Mouse (Mus musculus) ES-Bruce4 (cell line): Measurements from ENCODE around the gene Khdc1a.

Experiments
- EP300 ChIP-seq: IDR thresholded peaks from 2 replicates; pipeline ENCODE4 v1.6.1; 2011; ENCODE audit warnings: low read depth, low read length; ENCODE audit not compliant: insufficient read depth
- POLR2A ChIP-seq: IDR thresholded peaks from one replicate; pipeline ENCODE4 v1.8.1; 2011; ENCODE audit warnings: low read length; ENCODE audit not compliant: insufficient read depth

GRCm38 (mm10) chr1:21340745-21341144 is 8.7 kb upstream of the Khdc1a start:
- no peak for TF ChIP-seq EP300
- TF ChIP-seq POLR2A: no peak
